In the genomic region with DNA sequence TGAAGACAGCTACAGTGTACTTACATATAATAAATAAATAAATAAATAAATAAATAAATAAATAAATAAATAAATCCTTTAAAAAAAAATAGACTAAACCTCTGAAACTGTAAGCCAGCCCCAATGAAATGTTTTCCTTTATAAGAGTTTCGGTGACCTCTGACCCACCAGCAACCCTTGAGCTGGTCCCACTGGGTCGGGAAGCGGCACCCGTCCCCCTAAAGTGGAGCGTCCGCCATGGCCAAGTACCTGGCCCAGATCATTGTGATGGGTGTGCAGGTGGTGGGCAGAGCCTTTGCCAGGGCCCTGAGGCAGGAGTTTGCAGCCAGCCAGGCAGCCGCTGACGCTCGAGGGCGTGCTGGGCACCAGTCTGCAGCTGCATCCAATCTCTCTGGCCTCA, we compare ENCODE assay signal across 8 mouse cellular contexts. TPM values are rescaled to one million over a fixed set of nuclear protein-coding genes. Genes with fewer than 3 reads are reported as not detected.
DNase-seq lines count a peak whose midpoint lies in the region; ATAC-seq and TF ChIP-seq lines count a peak whose summit lies in the region.
"Not testable (repeated sequence)": the region's sequence is repeated elsewhere in the genome, so short reads cannot be mapped to it uniquely, and the experiment has no call there.

TSS of gene Gm9803 (plus strand) at position 154 of the 400 bp plus-strand sequence.

- not testable (repeated sequence) for H3K4me2 ChIP-seq in embryonic facial prominence, embryonic 12.5 days (replicated peaks); hindbrain, embryonic 14.5 days (replicated peaks); neural tube, embryonic 12.5 days (replicated peaks)

- not testable (repeated sequence) for H3K4me3 ChIP-seq in embryonic facial prominence, embryonic 12.5 days; gastrocnemius, adult 2 months; hindbrain, embryonic 14.5 days (replicated peaks; ENCODE audit: low read length); neural tube, embryonic 12.5 days

- TF ChIP-seq CTCF in gastrocnemius, adult 2 months (IDR thresholded peaks at IDR 0.05) = not testable (repeated sequence)

- WGBS in embryonic facial prominence, embryonic 12.5 days = 97% methylated on average over 10 of the region's 10 CpGs
- WGBS in hindbrain, embryonic 14.5 days = 99% methylated on average over 10 of the region's 10 CpGs
- WGBS in large intestine, adult 2 months = 93% methylated on average over 10 of the region's 10 CpGs
- 93% methylated on average over 10 of the region's 10 CpGs for WGBS in neural tube, embryonic 12.5 days

- not testable (repeated sequence) for H3K27ac ChIP-seq in embryonic facial prominence, embryonic 12.5 days; gastrocnemius, adult 2 months; hindbrain, embryonic 14.5 days; neural tube, embryonic 12.5 days

- H3K36me3 ChIP-seq in embryonic facial prominence, embryonic 12.5 days = peaks cover 25% of the 10 kb centered on the region
- H3K36me3 ChIP-seq in hindbrain, embryonic 14.5 days (replicated peaks; ENCODE audit: control insufficient read depth, insufficient read depth) = peaks cover 24% of the 10 kb centered on the region
- H3K36me3 ChIP-seq in neural tube, embryonic 12.5 days = peaks cover 21% of the 10 kb centered on the region

- H3K27me3 ChIP-seq in embryonic facial prominence, embryonic 12.5 days; hindbrain, embryonic 14.5 days (ENCODE audit: control insufficient read depth, insufficient read depth, low read length); neural tube, embryonic 12.5 days (replicated peaks): not testable (repeated sequence)

- not testable (repeated sequence) for ATAC-seq in embryonic facial prominence, embryonic 12.5 days (ENCODE audit: insufficient number of reproducible peaks, insufficient read depth, low FRiP score, low TSS enrichment); hindbrain, embryonic 14.5 days (ENCODE audit: low FRiP score); neural tube, embryonic 12.5 days (ENCODE audit: low FRiP score, low read depth)
- 0 out of 2 replicates have a peak, but pooled peaks have one; percentile 43 for ATAC-seq in megakaryocyte, adult 5-6 weeks (ENCODE audit: poor library complexity, severe bottlenecking)

- not testable (repeated sequence) for H3K4me1 ChIP-seq in embryonic facial prominence, embryonic 12.5 days
- H3K4me1 ChIP-seq in hindbrain, embryonic 14.5 days (replicated peaks; ENCODE audit: control insufficient read depth, insufficient read depth, low read length) = peaks cover 11% of the 10 kb centered on the region; the same call in 1 of the 2 replicates
- peaks cover 14% of the 10 kb centered on the region for H3K4me1 ChIP-seq in neural tube, embryonic 12.5 days

- H3K9ac ChIP-seq in embryonic facial prominence, embryonic 12.5 days; hindbrain, embryonic 14.5 days; neural tube, embryonic 12.5 days: not testable (repeated sequence)

- DNase-seq in adrenal gland, postnatal 10 days; gastrocnemius, adult 2 months; hindbrain, embryonic 14.5 days (ENCODE audit: low spot score); large intestine, adult 2 months (ENCODE audit: low read depth, low spot score); urinary bladder, adult 2 months (ENCODE audit: low spot score): not testable (repeated sequence)

- intact Hi-C loops in gastrocnemius, adult 2 months (cut with DNase I) = not testable (repeated sequence)

- not testable (repeated sequence) for H3K9me3 ChIP-seq in embryonic facial prominence, embryonic 12.5 days; hindbrain, embryonic 14.5 days (ENCODE audit: control insufficient read depth, low read length); neural tube, embryonic 12.5 days

RNA-seq across cellular contexts. Expression of gene Gm9803, which starts in this region (rescaled TPM):
- 10 to 100 TPM; 18.7 to 26.3 TPM for total RNA-seq in adrenal gland, postnatal 10 days (2021)
- polyA plus RNA-seq in embryonic facial prominence, embryonic 12.5 days (2016; fragmentation: Nextera tagmentation; extraction: Ambion mirVana) = 10.2 and 14.4 TPM in 2 replicates
- total RNA-seq in gastrocnemius, adult 2 months (2021) = 10 to 100 TPM; 15.5 to 18.9 TPM
- polyA plus RNA-seq in hindbrain, embryonic 14.5 days (2014; fragmentation: Nextera tagmentation; extraction: Ambion mirVana) = 14.5 and 25.4 TPM in 2 replicates
- 50.4 and 54.8 TPM in 2 replicates for polyA plus RNA-seq in large intestine, adult 2 months (2012; rRNA removed)
- total RNA-seq in megakaryocyte, adult 5-6 weeks (2015) = 3.6 and 6.0 TPM in 2 replicates
- total RNA-seq in megakaryocyte, adult 5-6 weeks (2017) = 1.7 and 2.1 TPM in 2 replicates
- 13.2 and 16.2 TPM in 2 replicates for polyA plus RNA-seq in neural tube, embryonic 12.5 days (2016; fragmentation: Nextera tagmentation; extraction: Ambion mirVana)
- polyA plus RNA-seq in urinary bladder, adult 2 months (2012; rRNA removed) = 13.1 and 16.7 TPM in 2 replicates
